ENCODE assay signal across 8 mouse cellular contexts in the genomic region with DNA sequence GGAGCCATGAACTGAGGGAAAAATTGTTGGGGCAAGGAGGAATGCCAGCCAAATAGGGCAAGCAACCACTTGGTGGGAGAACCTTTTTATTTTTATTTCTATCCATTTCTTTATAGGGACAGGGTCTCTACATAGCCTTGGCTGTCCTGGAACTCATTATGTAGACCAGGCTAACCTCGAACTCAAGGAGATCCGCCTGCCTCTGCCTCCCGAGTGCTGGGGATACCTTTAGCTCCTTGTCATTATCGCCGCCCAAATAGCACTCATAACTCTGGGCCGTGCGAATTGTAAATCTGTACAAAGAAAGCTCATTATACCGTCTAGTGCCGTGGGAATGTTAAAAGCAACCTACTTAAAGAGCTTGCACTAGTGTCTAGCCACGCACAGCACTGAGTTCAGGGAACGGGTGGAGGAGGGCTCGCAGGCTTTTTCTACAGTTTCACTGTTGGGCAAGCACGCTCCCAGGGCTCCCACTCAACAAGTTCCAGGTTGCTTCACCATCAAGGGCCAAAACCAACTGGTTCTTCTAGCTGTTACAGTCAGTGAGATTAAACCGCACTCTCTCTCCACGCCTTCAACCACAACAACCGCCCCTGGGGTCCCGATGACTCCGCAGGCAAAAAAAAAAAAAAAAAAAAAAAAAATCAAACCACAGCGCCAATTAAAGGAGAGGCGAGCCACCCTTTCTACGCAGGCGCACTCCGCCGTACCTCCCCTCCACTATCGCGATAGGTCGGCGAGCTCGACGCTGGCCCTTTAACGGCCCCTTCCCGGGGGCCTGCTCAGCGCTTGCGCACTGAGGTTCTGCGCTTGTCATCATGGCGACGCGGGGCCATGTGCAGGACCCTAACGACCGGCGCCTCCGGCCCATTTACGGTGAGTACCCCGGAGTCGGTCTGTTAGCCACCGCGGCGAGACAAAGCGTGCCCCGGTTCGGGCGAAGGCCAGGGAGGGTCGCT. TPM values are rescaled to one million over a fixed set of nuclear protein-coding genes. Genes with fewer than 3 reads are reported as not detected.
DNase-seq lines count a peak whose midpoint lies in the region; ATAC-seq lines count a peak whose summit lies in the region.

A gene (plus strand): TSS at position 750 of the 959 bp plus-strand sequence.

- DNase-seq in adipocyte (ENCODE audit: low spot score) = peak; percentile 99
- DNase-seq in embryo, embryonic 10 days (ENCODE audit: low spot score) = peak; percentile 99
- DNase-seq in gastrocnemius, postnatal 10 days = peak; percentile 98
- DNase-seq in induced T-regulatory cell, adult 2 months (ENCODE audit: low read depth) = peak; percentile 99
- peak; percentile 84 to 93 for DNase-seq in left cerebral cortex, adult 9 months (ENCODE audit: low spot score in 2 of 2)
- DNase-seq in right cerebral cortex, postnatal 14 days = peak; percentile 97
- peak; percentile 86 to 94 for DNase-seq in urinary bladder, postnatal 36 days (ENCODE audit: low spot score in 2 of 2)

- ATAC-seq in megakaryocyte progenitor cell, adult 5-6 weeks (replicated peaks; ENCODE audit: poor library complexity) = peak; percentile 84

RNA-seq across cellular contexts. Expression of the gene that starts here (rescaled TPM):
- 10 to 100 TPM; 22.2 to 23.7 TPM for total RNA-seq in gastrocnemius, postnatal 10 days (2021)
- total RNA-seq in megakaryocyte progenitor cell, adult 5-6 weeks (2015) = 35.9 and 39.7 TPM in 2 replicates
- total RNA-seq in megakaryocyte progenitor cell, adult 5-6 weeks (2017) = 66.4 and 80.6 TPM in 2 replicates

Comparison
In these comparisons a context has a peak if more than half of its experiments do, and no peak if none do; other contexts are left out.
1. Peak in every context shown above with its lines: DNase-seq and ATAC-seq.